Mouse (Mus musculus): Measurements from ENCODE around the gene Fam189b. TPM values are rescaled to one million over a fixed set of nuclear protein-coding genes. Genes with fewer than 3 reads are reported as not detected.

The Fam189b gene
- polyA plus RNA-seq, 1 experiment from 2014 or later: 23.5 TPM

- H3K27ac ChIP-seq: no peak overlapping the region
Observed at GRCm38 (mm10) chr3:89147101-89147978, 35.6 kb upstream of the Fam189b start.

GRCm38 (mm10) chr3:89147979-89148311 lies 35.0 kb upstream of the Fam189b start:
- no peaks in the 10 kb centered on the region for H3K27me3 ChIP-seq (ENCODE audit: insufficient read depth, low read length)
- H3K36me3 ChIP-seq (ENCODE audit: insufficient read depth, low read length): no peaks in the 10 kb centered on the region
- ATAC-seq (replicated peaks; ENCODE audit: low FRiP score, low read depth) (peak; percentile 44), DNase-seq (ENCODE audit: low spot score) (peak; percentile 14)
- peak overlapping the region; percentile 23 for H3K4me3 ChIP-seq (replicated peaks; ENCODE audit: low read depth, low read length)
- no peaks in the 10 kb centered on the region for H3K9me3 ChIP-seq (replicated peaks; ENCODE audit: low read length)
- H3K4me2 ChIP-seq (ENCODE audit: low read length): peak overlapping the region; percentile 59
- 7% methylated on average over 15 of the region's 15 CpGs for WGBS
- H3K27ac ChIP-seq: no peak overlapping the region
- TF ChIP-seq CTCF (IDR thresholded peaks at IDR 0.05; ENCODE audit: low read depth): no peak
- 0 out of 2 replicates have a peak, but pooled peaks cover 4% of the 10 kb centered on the region for H3K4me1 ChIP-seq (replicated peaks; ENCODE audit: insufficient read depth, low read length)
- 0 out of 2 replicates have a peak overlapping the region, but pooled peaks have one; percentile 35 for H3K9ac ChIP-seq (ENCODE audit: low read depth, low read length)

More at GRCm38 (mm10) chr3:89147101-89147978, 35.6 kb upstream of the Fam189b start:
- ATAC-seq (replicated peaks; ENCODE audit: low FRiP score, low read depth) (peak; percentile 84), DNase-seq (ENCODE audit: low spot score) (peak; percentile 44)
- Histone ChIP-seq H3K9me3 (replicated peaks; ENCODE audit: low read length) (no peaks in the 10 kb centered on the region), H3K4me2 (ENCODE audit: low read length) (peak overlapping the region; percentile 59), H3K4me1 (replicated peaks; ENCODE audit: insufficient read depth, low read length) (0 out of 2 replicates have a peak, but pooled peaks cover 4% of the 10 kb centered on the region), H3K4me3 (replicated peaks; ENCODE audit: low read depth, low read length) (peak overlapping the region; percentile 23), H3K36me3 (ENCODE audit: insufficient read depth, low read length) (no peaks in the 10 kb centered on the region), H3K27me3 (ENCODE audit: insufficient read depth, low read length) (no peaks in the 10 kb centered on the region), H3K9ac (ENCODE audit: low read depth, low read length) (0 out of 2 replicates have a peak overlapping the region, but pooled peaks have one; percentile 35)
- TF ChIP-seq CTCF (IDR thresholded peaks at IDR 0.05; ENCODE audit: low read depth): peak; percentile 25; the same call in 1 of the 2 replicates
- 27% methylated on average over 26 of the region's 26 CpGs for WGBS

- Histone ChIP-seq H3K27ac (no peak overlapping the region), H3K36me3 (ENCODE audit: insufficient read depth, low read length) (no peaks in the 10 kb centered on the region), H3K27me3 (ENCODE audit: insufficient read depth, low read length) (no peaks in the 10 kb centered on the region), H3K9me3 (replicated peaks; ENCODE audit: low read length) (no peaks in the 10 kb centered on the region), H3K4me2 (ENCODE audit: low read length) (no peak overlapping the region), H3K4me1 (replicated peaks; ENCODE audit: insufficient read depth, low read length) (0 out of 2 replicates have a peak, but pooled peaks cover 4% of the 10 kb centered on the region), H3K9ac (ENCODE audit: low read depth, low read length) (no peak overlapping the region), H3K4me3 (replicated peaks; ENCODE audit: low read depth, low read length) (no peak overlapping the region)
- DNase-seq (ENCODE audit: low spot score) (no peak), ATAC-seq (replicated peaks; ENCODE audit: low FRiP score, low read depth) (no peak)
- WGBS: 61% methylated on average over 14 of the region's 14 CpGs
- no peak for TF ChIP-seq CTCF (IDR thresholded peaks at IDR 0.05; ENCODE audit: low read depth)
Observed at GRCm38 (mm10) chr3:89148567-89148966, 34.4 kb upstream of the Fam189b start.

DNA sequence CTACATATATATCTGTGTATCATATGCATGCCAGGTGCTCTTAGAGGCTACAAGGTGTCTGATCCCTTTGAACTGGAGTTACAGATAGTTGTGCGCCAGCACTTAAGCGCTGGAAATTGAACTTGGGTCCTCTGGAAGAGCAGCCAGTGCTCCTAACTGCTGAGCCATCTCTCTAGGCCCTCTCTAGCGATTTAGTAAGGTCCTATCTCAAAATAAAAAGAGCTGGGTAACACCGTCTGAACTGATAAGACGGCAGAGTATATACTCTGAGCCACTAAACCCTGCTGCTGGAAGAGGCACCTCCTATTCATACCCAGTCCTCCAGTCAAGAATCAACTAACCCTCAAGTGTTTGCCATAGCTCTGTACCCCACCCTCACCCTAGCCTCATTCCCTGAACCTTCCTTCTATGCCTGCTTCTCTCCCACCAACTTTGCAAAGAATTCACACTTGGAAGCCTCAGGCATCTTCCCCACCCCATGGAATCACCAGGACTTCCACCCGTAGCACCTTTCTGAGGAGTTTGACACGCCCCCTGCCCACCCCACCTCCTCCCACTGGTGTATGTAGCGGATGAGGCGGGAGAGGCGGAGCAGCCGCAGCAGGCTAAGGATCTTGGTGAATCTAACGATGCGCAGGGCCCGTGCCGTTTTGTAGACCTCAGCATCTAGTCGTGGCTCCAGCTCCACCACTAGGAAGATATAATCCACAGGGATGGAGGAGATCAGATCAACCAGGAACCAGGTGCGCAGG lies 30.7 kb upstream of the Fam189b start:
- DNase-seq (ENCODE audit: low spot score) (no peak), ATAC-seq (replicated peaks; ENCODE audit: low FRiP score, low read depth) (no peak)
- H3K27ac ChIP-seq: no peak overlapping the region
- no peaks in the 10 kb centered on the region for H3K9me3 ChIP-seq (replicated peaks; ENCODE audit: low read length)
- 0 out of 2 replicates have a peak, but pooled peaks cover 4% of the 10 kb centered on the region for H3K4me1 ChIP-seq (replicated peaks; ENCODE audit: insufficient read depth, low read length)
- no peak for TF ChIP-seq CTCF (IDR thresholded peaks at IDR 0.05; ENCODE audit: low read depth)
- 48% methylated on average over 17 of the region's 17 CpGs for WGBS
- no peak overlapping the region for H3K4me2 ChIP-seq (ENCODE audit: low read length)
- no peak overlapping the region for H3K4me3 ChIP-seq (replicated peaks; ENCODE audit: low read depth, low read length)
- H3K27me3 ChIP-seq (ENCODE audit: insufficient read depth, low read length): no peaks in the 10 kb centered on the region
- no peak overlapping the region for H3K9ac ChIP-seq (ENCODE audit: low read depth, low read length)
- no peaks in the 10 kb centered on the region for H3K36me3 ChIP-seq (ENCODE audit: insufficient read depth, low read length)

DNA sequence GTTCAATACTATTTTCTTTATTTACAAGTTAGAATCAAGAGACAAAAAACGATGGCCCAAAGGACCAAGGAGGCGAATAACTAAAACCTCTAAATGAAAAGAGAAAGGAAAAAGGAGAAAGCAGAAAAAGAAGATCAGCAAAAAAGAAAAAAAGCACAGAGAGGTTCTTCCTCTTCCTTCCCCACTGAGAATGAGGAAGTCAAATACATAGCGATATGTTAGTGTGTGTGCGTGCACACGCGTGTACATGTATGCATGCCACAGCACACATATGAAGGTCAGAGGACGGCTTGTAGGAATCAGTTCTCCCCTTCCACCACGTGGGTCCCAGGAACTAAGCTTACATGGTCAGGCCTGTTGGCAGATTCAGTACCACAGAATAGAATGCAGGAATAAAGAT lies 26.0 kb upstream of the Fam189b start:
- WGBS: 88% methylated on average over 8 of the region's 8 CpGs
- no peak for DNase-seq (ENCODE audit: low spot score)
- H3K9ac ChIP-seq (ENCODE audit: low read depth, low read length): no peak overlapping the region
- H3K9me3 ChIP-seq (replicated peaks; ENCODE audit: low read length): no peaks in the 10 kb centered on the region
- no peaks in the 10 kb centered on the region for H3K27me3 ChIP-seq (ENCODE audit: insufficient read depth, low read length)
- no peak for ATAC-seq (replicated peaks; ENCODE audit: low FRiP score, low read depth)
- peaks cover 8% of the 10 kb centered on the region; the same call in 1 of the 2 replicates for H3K4me1 ChIP-seq (replicated peaks; ENCODE audit: insufficient read depth, low read length)
- H3K36me3 ChIP-seq (ENCODE audit: insufficient read depth, low read length): no peaks in the 10 kb centered on the region
- H3K27ac ChIP-seq: no peak overlapping the region
- TF ChIP-seq CTCF (IDR thresholded peaks at IDR 0.05; ENCODE audit: low read depth): no peak
- H3K4me2 ChIP-seq (ENCODE audit: low read length): no peak overlapping the region
- no peak overlapping the region for H3K4me3 ChIP-seq (replicated peaks; ENCODE audit: low read depth, low read length)

DNA sequence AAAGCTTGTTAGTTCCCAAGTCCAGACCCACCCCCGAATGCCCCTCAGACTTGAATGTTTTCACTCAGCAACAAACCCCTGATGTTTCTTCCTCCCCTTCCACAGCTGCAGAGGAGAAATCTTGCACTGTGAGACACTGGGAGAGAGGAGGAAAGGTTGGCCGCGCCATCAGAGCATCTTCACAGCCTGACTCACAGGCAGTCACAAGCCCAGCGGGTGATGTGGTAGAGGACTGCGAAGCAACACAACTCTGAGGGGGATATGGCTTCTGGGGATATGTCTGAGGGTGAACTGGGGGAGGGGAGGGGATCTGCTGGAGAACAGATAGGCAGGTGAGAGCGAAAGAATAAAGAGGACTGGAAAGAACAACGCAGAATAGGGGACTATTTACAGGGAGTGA lies 24.3 kb upstream of the Fam189b start:
- DNase-seq (ENCODE audit: low spot score): no peak
- no peak overlapping the region for H3K4me2 ChIP-seq (ENCODE audit: low read length)
- no peak overlapping the region for H3K9ac ChIP-seq (ENCODE audit: low read depth, low read length)
- no peak overlapping the region for H3K4me3 ChIP-seq (replicated peaks; ENCODE audit: low read depth, low read length)
- 13% methylated on average over 7 of the region's 7 CpGs for WGBS
- H3K4me1 ChIP-seq (replicated peaks; ENCODE audit: insufficient read depth, low read length): peaks cover 8% of the 10 kb centered on the region; the same call in 1 of the 2 replicates
- no peaks in the 10 kb centered on the region for H3K36me3 ChIP-seq (ENCODE audit: insufficient read depth, low read length)
- ATAC-seq (replicated peaks; ENCODE audit: low FRiP score, low read depth): no peak
- TF ChIP-seq CTCF (IDR thresholded peaks at IDR 0.05; ENCODE audit: low read depth): no peak
- H3K27ac ChIP-seq: no peak overlapping the region
- no peaks in the 10 kb centered on the region for H3K9me3 ChIP-seq (replicated peaks; ENCODE audit: low read length)
- no peaks in the 10 kb centered on the region for H3K27me3 ChIP-seq (ENCODE audit: insufficient read depth, low read length)

All from kidney, postnatal 0 days (tissue).